Mouse (Mus musculus): ENCODE measurements at regions not wholly inside any gene's neighbourhood (a gene's known extent, or its start where the extent isn't known, plus 50 kb on each side); places are given as distances from the start of the nearest gene placed in this dataset.
A peak's percentile ranks its signal among the peaks of the same experiment; 100 is the strongest.

GRCm38 (mm10) chr6:127358805-127359204 is 87.8 kb upstream of the Parp11 start:
- H3K27ac ChIP-seq, result no peak overlapping the region
- WGBS, result 28% methylated on average over 5 of the region's 5 CpGs

GRCm38 (mm10) chr6:127359391-127359874 is 87.2 kb upstream of the Parp11 start:
- H3K4me2 ChIP-seq (replicated peaks), result no peak overlapping the region
- 0 out of 2 replicates have a peak, but pooled peaks cover 7% of the 10 kb centered on the region for H3K27me3 ChIP-seq
- ATAC-seq (ENCODE audit: insufficient number of reproducible peaks, insufficient read depth, low FRiP score, low TSS enrichment), result no peak
- H3K36me3 ChIP-seq, result no peaks in the 10 kb centered on the region
- no peak overlapping the region for H3K27ac ChIP-seq
- H3K4me1 ChIP-seq, result peaks cover 20% of the 10 kb centered on the region
- H3K9me3 ChIP-seq, result no peaks in the 10 kb centered on the region
- WGBS, result 37% methylated on average over 9 of the region's 9 CpGs
- no peak overlapping the region for H3K4me3 ChIP-seq
- H3K9ac ChIP-seq, result no peak overlapping the region

More at GRCm38 (mm10) chr6:127358805-127359204, 87.8 kb upstream of the Parp11 start:
- Histone ChIP-seq H3K4me1 (peaks cover 17% of the 10 kb centered on the region), H3K4me3 (no peak overlapping the region), H3K27me3 (0 out of 2 replicates have a peak, but pooled peaks cover 7% of the 10 kb centered on the region), H3K9me3 (no peaks in the 10 kb centered on the region), H3K9ac (no peak overlapping the region), H3K36me3 (no peaks in the 10 kb centered on the region), H3K4me2 (replicated peaks) (no peak overlapping the region)
- no peak for ATAC-seq (ENCODE audit: insufficient number of reproducible peaks, insufficient read depth, low FRiP score, low TSS enrichment)

DNA sequence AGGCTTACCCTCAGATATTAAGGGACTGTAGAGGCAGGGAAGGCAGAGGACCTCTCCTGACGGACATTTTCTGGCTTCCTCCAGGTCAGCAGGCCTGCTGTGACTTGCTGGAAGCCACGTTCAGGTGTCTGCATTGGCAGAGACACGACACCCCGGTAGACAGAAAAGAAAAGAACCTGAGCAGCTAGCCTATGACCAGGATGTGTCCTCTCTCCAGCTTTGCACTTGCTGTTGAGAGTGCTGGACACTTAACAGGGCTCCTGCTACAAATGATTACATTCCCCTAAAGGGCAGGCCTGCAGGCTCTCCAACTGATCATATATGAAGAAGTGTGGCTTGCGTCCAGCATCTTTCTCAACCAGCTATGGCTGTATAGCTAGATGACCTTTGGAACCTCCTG is 84.5 kb upstream of the Parp11 start:
- Histone ChIP-seq H3K4me2 (replicated peaks) (no peak overlapping the region), H3K9me3 (no peaks in the 10 kb centered on the region), H3K9ac (no peak overlapping the region), H3K4me3 (no peak overlapping the region), H3K4me1 (peaks cover 30% of the 10 kb centered on the region), H3K27ac (no peak overlapping the region), H3K36me3 (no peaks in the 10 kb centered on the region), H3K27me3 (0 out of 2 replicates have a peak, but pooled peaks cover 7% of the 10 kb centered on the region)
- no peak for ATAC-seq (ENCODE audit: insufficient number of reproducible peaks, insufficient read depth, low FRiP score, low TSS enrichment)
- 83% methylated on average over 5 of the region's 5 CpGs for WGBS

GRCm38 (mm10) chr6:127362966-127363752 is 83.5 kb upstream of the Parp11 start:
- Histone ChIP-seq H3K27me3 (0 out of 2 replicates have a peak, but pooled peaks cover 7% of the 10 kb centered on the region), H3K36me3 (no peaks in the 10 kb centered on the region), H3K4me1 (peaks cover 30% of the 10 kb centered on the region), H3K4me3 (no peak overlapping the region), H3K9ac (0 out of 2 replicates have a peak overlapping the region, but pooled peaks have one; percentile 7), H3K4me2 (replicated peaks) (no peak overlapping the region), H3K9me3 (no peaks in the 10 kb centered on the region), H3K27ac (peak overlapping the region; percentile 32)
- 10% methylated on average over 8 of the region's 8 CpGs for WGBS
- ATAC-seq (ENCODE audit: insufficient number of reproducible peaks, insufficient read depth, low FRiP score, low TSS enrichment), result peak; percentile 83

DNA sequence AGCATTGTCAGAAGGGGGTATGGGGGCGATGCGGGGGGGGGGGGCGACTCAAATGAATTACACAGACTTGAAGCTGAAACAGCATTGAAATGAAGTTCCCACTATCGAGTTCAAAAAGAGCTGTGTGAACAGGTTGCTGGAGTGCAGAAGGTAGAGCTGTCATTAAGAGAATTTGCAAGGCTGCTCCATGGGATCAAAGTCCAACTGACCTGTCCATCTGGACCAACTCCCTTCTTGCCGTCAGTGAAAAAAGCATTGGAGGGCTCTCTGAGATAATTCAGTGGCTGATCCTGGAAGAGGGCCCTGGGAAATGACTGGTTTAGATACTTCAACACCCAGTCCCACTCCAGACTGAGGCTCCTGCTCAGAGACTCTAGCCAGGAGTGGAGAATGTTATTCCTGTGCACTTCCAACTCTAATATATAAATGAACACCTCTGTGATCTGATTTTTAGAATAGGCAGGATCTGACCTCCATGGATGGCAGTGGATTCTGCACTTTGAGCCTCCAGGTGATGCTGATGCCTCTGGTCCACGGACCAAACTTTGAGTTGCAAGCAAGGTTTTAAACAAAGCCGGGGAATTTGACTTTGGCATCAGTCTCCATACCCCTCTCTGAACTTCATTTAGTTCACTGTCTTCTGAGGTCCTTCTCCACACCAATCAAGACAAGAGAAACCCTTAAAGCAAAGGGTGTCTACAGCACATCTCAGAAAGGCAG is 82.6 kb upstream of the Parp11 start:
- WGBS, result 29% methylated on average over 7 of the region's 7 CpGs
- Histone ChIP-seq H3K27me3 (0 out of 2 replicates have a peak, but pooled peaks cover 7% of the 10 kb centered on the region), H3K9ac (no peak overlapping the region), H3K36me3 (no peaks in the 10 kb centered on the region), H3K4me2 (replicated peaks) (no peak overlapping the region), H3K4me3 (no peak overlapping the region), H3K4me1 (peaks cover 27% of the 10 kb centered on the region), H3K9me3 (no peaks in the 10 kb centered on the region), H3K27ac (peak overlapping the region; percentile 32; the same call in 1 of the 2 replicates)
- no peak for ATAC-seq (ENCODE audit: insufficient number of reproducible peaks, insufficient read depth, low FRiP score, low TSS enrichment)

DNA sequence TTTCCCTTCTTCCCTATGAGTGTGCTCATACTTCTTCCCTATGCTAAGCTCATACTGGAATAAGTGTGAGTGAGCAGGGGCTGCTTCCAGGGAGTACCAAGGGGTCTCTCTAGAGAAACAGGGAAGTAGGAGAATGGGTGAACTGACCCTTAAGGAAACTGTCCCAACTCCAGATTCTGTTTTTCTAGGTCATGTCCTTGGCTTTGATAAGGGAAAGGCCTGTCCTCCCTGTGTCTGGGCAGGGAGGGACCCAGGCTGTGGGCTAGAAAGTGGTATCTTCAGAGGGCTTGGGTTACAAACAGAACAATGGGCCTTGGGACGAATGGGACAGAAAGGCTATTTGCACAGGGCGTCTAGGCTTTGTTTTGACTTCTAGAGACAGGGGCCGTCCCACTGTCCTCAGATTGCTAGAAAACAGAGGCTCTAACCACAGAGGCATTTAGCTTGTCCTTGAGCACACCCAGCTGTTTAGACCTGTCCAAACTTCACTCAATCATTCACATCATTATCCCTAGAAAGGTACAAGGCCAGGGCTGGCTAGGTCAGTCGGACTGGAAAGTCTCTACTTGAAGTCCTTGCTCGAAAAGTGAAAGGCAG is 82.0 kb upstream of the Parp11 start:
- H3K4me3 ChIP-seq, result no peak overlapping the region
- peaks cover 26% of the 10 kb centered on the region for H3K4me1 ChIP-seq
- H3K4me2 ChIP-seq (replicated peaks), result no peak overlapping the region
- no peak overlapping the region for H3K9ac ChIP-seq
- ATAC-seq (ENCODE audit: insufficient number of reproducible peaks, insufficient read depth, low FRiP score, low TSS enrichment), result no peak
- H3K27ac ChIP-seq, result no peak overlapping the region
- H3K36me3 ChIP-seq, result no peaks in the 10 kb centered on the region
- H3K9me3 ChIP-seq, result no peaks in the 10 kb centered on the region
- H3K27me3 ChIP-seq, result 0 out of 2 replicates have a peak, but pooled peaks cover 7% of the 10 kb centered on the region
- 45% methylated on average over 5 of the region's 5 CpGs for WGBS

DNA sequence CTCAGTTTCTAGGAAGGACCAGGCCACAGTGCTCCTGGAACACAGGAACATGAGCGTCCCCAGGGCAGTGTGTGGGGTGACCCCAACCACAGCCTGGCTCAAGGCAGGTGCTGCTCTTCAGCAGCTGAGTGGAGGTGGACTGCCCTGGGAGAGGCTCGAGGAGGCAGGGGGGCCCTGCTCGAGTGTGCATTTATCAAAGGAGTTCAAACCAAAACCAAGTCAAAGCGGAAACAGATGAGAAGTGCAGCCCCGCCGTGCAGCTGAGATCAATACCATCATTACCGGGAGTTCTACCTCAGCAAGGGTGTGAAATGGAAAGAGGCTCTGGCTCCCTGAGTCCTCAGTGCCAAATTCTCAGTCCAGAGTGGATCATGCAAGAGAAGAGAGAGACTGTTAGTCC is 81.4 kb upstream of the Parp11 start:
- Histone ChIP-seq H3K4me3 (no peak overlapping the region), H3K4me2 (replicated peaks) (no peak overlapping the region), H3K9me3 (no peaks in the 10 kb centered on the region), H3K27me3 (0 out of 2 replicates have a peak, but pooled peaks cover 7% of the 10 kb centered on the region), H3K9ac (no peak overlapping the region), H3K27ac (no peak overlapping the region), H3K36me3 (no peaks in the 10 kb centered on the region), H3K4me1 (peaks cover 26% of the 10 kb centered on the region)
- ATAC-seq (ENCODE audit: insufficient number of reproducible peaks, insufficient read depth, low FRiP score, low TSS enrichment), result no peak
- 21% methylated on average over 7 of the region's 7 CpGs for WGBS

GRCm38 (mm10) chr6:127365651-127366050 is 81.0 kb upstream of the Parp11 start:
- H3K4me2 ChIP-seq (replicated peaks), result no peak overlapping the region
- WGBS, result 62% methylated on average over 2 of the region's 2 CpGs
- H3K27me3 ChIP-seq, result 0 out of 2 replicates have a peak, but pooled peaks cover 7% of the 10 kb centered on the region
- no peak overlapping the region for H3K4me3 ChIP-seq
- H3K36me3 ChIP-seq, result no peaks in the 10 kb centered on the region
- no peak overlapping the region for H3K9ac ChIP-seq
- no peaks in the 10 kb centered on the region for H3K9me3 ChIP-seq
- H3K4me1 ChIP-seq, result peaks cover 26% of the 10 kb centered on the region
- ATAC-seq (ENCODE audit: insufficient number of reproducible peaks, insufficient read depth, low FRiP score, low TSS enrichment), result no peak
- no peak overlapping the region for H3K27ac ChIP-seq

DNA sequence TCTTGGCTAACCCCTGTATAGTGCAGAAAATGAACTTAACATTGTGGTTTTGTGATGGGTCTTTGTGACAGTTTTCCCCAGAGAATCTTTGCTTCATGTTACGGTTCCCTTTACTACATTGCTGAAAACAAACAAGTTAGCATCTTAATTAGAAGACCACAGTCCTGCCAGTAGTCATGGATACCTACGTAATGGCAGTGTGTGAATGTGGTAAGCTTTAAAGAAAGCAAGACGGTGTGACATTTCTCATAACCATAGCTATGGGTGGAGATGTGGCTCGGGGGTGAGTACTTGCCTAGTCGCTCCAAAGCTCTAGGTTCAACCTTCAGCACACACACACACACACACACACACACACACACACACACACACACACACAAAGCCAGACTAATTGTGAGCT is 73.6 kb upstream of the Parp11 start:
- H3K4me1 ChIP-seq, result peaks cover 9% of the 10 kb centered on the region; the same call in 1 of the 2 replicates
- 86% methylated on average over 5 of the region's 5 CpGs for WGBS
- H3K27ac ChIP-seq, result no peak overlapping the region
- H3K9me3 ChIP-seq, result no peaks in the 10 kb centered on the region
- no peak overlapping the region for H3K4me3 ChIP-seq
- H3K36me3 ChIP-seq, result no peaks in the 10 kb centered on the region
- ATAC-seq (ENCODE audit: insufficient number of reproducible peaks, insufficient read depth, low FRiP score, low TSS enrichment), result no peak
- no peaks in the 10 kb centered on the region for H3K27me3 ChIP-seq
- H3K4me2 ChIP-seq (replicated peaks), result no peak overlapping the region
- no peak overlapping the region for H3K9ac ChIP-seq

GRCm38 (mm10) chr6:127373797-127374463 is 72.7 kb upstream of the Parp11 start:
- WGBS, result 63% methylated on average over 13 of the region's 13 CpGs

More at GRCm38 (mm10) chr6:127373797-127374463, 72.7 kb upstream of the Parp11 start:
- Histone ChIP-seq H3K4me3 (no peak overlapping the region), H3K4me2 (replicated peaks) (no peak overlapping the region), H3K27ac (no peak overlapping the region), H3K27me3 (no peaks in the 10 kb centered on the region), H3K9me3 (no peaks in the 10 kb centered on the region), H3K36me3 (no peaks in the 10 kb centered on the region), H3K9ac (no peak overlapping the region), H3K4me1 (peaks cover 9% of the 10 kb centered on the region; the same call in 1 of the 2 replicates)
- ATAC-seq (ENCODE audit: insufficient number of reproducible peaks, insufficient read depth, low FRiP score, low TSS enrichment), result no peak
